Mouse (Mus musculus): ENCODE results near the gene Slc25a34.
A peak's percentile ranks its signal among the peaks of the same experiment; 100 is the strongest.

GRCm38 (mm10) chr4:141602523-141603223 lies 20.9 kb downstream of the Slc25a34 start:
- 0 out of 2 replicates have a peak, but pooled peaks have one; percentile 4 for TF ChIP-seq CTCF (conservative IDR thresholded peaks at IDR 0.05; ENCODE audit: low read length)
- no peak for TF ChIP-seq NANOG (IDR thresholded peaks at IDR 0.05; ENCODE audit: borderline replicate concordance, low read length)
- no peak for TF ChIP-seq POU5F1 (IDR thresholded peaks at IDR 0.05; ENCODE audit: borderline replicate concordance, low read length)

All from E14TG2a.4 (cell line).